Mouse (Mus musculus) MEL (cell line): ENCODE data around the gene Szrd1. TPM values are rescaled to one million over a fixed set of nuclear protein-coding genes. Genes with fewer than 3 reads are reported as not detected.
"Not testable (repeated sequence)": the region's sequence is repeated elsewhere in the genome, so short reads cannot be mapped to it uniquely, and the experiment has no call there.

Experiments used
- DNase-seq: peaks from one replicate; pipeline ENCODE4 v3.0.0; 2011; ENCODE audit warnings: low read depth, low spot score
- H3K27ac ChIP-seq: 2 replicates; pipeline ENCODE4 v1.5.1; 2012; ENCODE audit warnings: low read depth, mild to moderate bottlenecking, control low read depth, low read length, moderate library complexity; ENCODE audit not compliant: control insufficient read depth
- H3K27me3 ChIP-seq, 2 experiments: fragments of 150-350 bp in 1 of 2; sonication (generic) in 1 of 2; 2 replicates each; pipeline ENCODE4 v1.6.1; 2012; ENCODE audit warnings: low read length in 2 of 2, mild to moderate bottlenecking in 2 of 2, improper control_type of control experiment in 1 of 2, moderate library complexity in 1 of 2; ENCODE audit not compliant: insufficient read depth in 2 of 2, control insufficient read depth in 1 of 2
- H3K36me3 ChIP-seq, 2 experiments: 2 replicates each; pipeline ENCODE4 v1.6.1; 2012 to 2014; ENCODE audit warnings: low read length in 2 of 2, improper control_type of control experiment in 1 of 2, inconsistent platforms in 1 of 2, mild to moderate bottlenecking in 1 of 2; ENCODE audit not compliant: insufficient read depth in 2 of 2, control insufficient read depth in 1 of 2
- H3K4me1 ChIP-seq, 2 experiments: fragments of 150-350 bp in 1 of 2; sonication (generic) in 1 of 2; 2 replicates each; pipeline ENCODE4 v1.6.1; 2012; ENCODE audit warnings: low read length in 2 of 2, improper control_type of control experiment in 1 of 2, mild to moderate bottlenecking in 1 of 2; ENCODE audit not compliant: insufficient read depth in 2 of 2, control insufficient read depth in 1 of 2
- H3K4me3 ChIP-seq, 2 experiments: fragments of 150-350 bp in 1 of 2; sonication (generic) in 1 of 2; 2 replicates each; pipeline ENCODE4 v1.5.1; 2012; ENCODE audit warnings: low read depth in 2 of 2, low read length in 2 of 2, mild to moderate bottlenecking in 2 of 2, moderate library complexity in 2 of 2, control low read depth in 1 of 2, improper control_type of control experiment in 1 of 2; ENCODE audit not compliant: control insufficient read depth in 1 of 2, insufficient read depth in 1 of 2
- H3K79me2 ChIP-seq: 2 replicates; pipeline ENCODE4 v1.6.1; 2012; ENCODE audit warnings: mild to moderate bottlenecking, low read length, moderate library complexity; ENCODE audit not compliant: control insufficient read depth, poor library complexity, insufficient read depth
- H3K9ac ChIP-seq: 2 replicates; pipeline ENCODE4 v1.6.1; 2012; ENCODE audit warnings: low read depth, mild to moderate bottlenecking, control low read depth, low read length, moderate library complexity; ENCODE audit not compliant: control insufficient read depth, poor library complexity, severe bottlenecking
- H3K9me3 ChIP-seq: fragments of 150-350 bp; sonication (generic); replicated peaks from 2 replicates; pipeline ENCODE4 v1.6.1; 2012; ENCODE audit warnings: mild to moderate bottlenecking, low read length, improper control_type of control experiment, moderate library complexity; ENCODE audit not compliant: insufficient read depth
- BHLHE40 ChIP-seq: IDR thresholded peaks from 2 replicates; pipeline ENCODE4 v1.6.1; 2012; ENCODE audit warnings: low read depth, mild to moderate bottlenecking, inconsistent platforms, low read length, improper control_type of control experiment, borderline replicate concordance
- CHD1 ChIP-seq: IDR thresholded peaks from 2 replicates; pipeline ENCODE4 v1.6.1; 2012; ENCODE audit warnings: low read depth, mild to moderate bottlenecking, inconsistent platforms, low read length, improper control_type of control experiment
- CHD2 ChIP-seq: IDR thresholded peaks from 2 replicates; pipeline ENCODE4 v1.6.1; 2011; ENCODE audit warnings: low read length, improper control_type of control experiment
- CTCF ChIP-seq, 3 experiments: IDR thresholded peaks in 2 of 3; conservative IDR thresholded peaks in 1 of 3; 2 replicates each; pipeline ENCODE4 v1.5.1; 2011 to 2012; ENCODE audit warnings: low read length in 3 of 3, low read depth in 2 of 3, mild to moderate bottlenecking in 2 of 3, improper control_type of control experiment in 1 of 3, inconsistent platforms in 1 of 3, mixed read lengths in 1 of 3, moderate library complexity in 1 of 3; ENCODE audit not compliant: control insufficient read depth in 1 of 3, insufficient read depth in 1 of 3, poor library complexity in 1 of 3, severe bottlenecking in 1 of 3
- E2F4 ChIP-seq: IDR thresholded peaks from 2 replicates; pipeline ENCODE4 v1.6.1; 2011; ENCODE audit warnings: low read depth, low read length, improper control_type of control experiment, borderline replicate concordance
- ELF1 ChIP-seq: IDR thresholded peaks from 2 replicates; pipeline ENCODE4 v1.6.1; 2014; ENCODE audit warnings: low read depth, mild to moderate bottlenecking, inconsistent platforms, low read length, improper control_type of control experiment, moderate library complexity
- ETS1 ChIP-seq: IDR thresholded peaks from 2 replicates; pipeline ENCODE4 v1.6.1; 2012; ENCODE audit warnings: low read depth, mild to moderate bottlenecking, inconsistent platforms, low read length, improper control_type of control experiment, moderate library complexity
- GABPA ChIP-seq: IDR thresholded peaks from 2 replicates; pipeline ENCODE4 v1.6.1; 2012; ENCODE audit warnings: low read depth, mild to moderate bottlenecking, inconsistent platforms, low read length, improper control_type of control experiment, moderate library complexity
- GATA1 ChIP-seq: IDR thresholded peaks from 2 replicates; pipeline ENCODE4 v1.6.1; 2011; ENCODE audit warnings: low read depth, low read length, improper control_type of control experiment
- HCFC1 ChIP-seq: IDR thresholded peaks from 2 replicates; pipeline ENCODE4 v1.6.1; 2012; ENCODE audit warnings: low read depth, mild to moderate bottlenecking, inconsistent platforms, low read length, improper control_type of control experiment, moderate library complexity
- JUND ChIP-seq: IDR thresholded peaks from 2 replicates; pipeline ENCODE4 v1.6.1; 2011; ENCODE audit warnings: low read depth, mild to moderate bottlenecking, improper control_type of control experiment, low read length
- KAT2A ChIP-seq: conservative IDR thresholded peaks from 2 replicates; pipeline ENCODE4 v1.6.1; 2012; ENCODE audit warnings: low read depth, low read length, improper control_type of control experiment, inconsistent platforms
- MAX ChIP-seq: IDR thresholded peaks from 2 replicates; pipeline ENCODE4 v1.6.1; 2011; ENCODE audit warnings: low read length, improper control_type of control experiment
- MAZ ChIP-seq: IDR thresholded peaks from 2 replicates; pipeline ENCODE4 v1.6.1; 2012; ENCODE audit warnings: low read depth, mild to moderate bottlenecking, inconsistent platforms, low read length, improper control_type of control experiment
- MEF2A ChIP-seq: IDR thresholded peaks from 2 replicates; pipeline ENCODE4 v1.6.1; 2014; ENCODE audit warnings: low read depth, mild to moderate bottlenecking, inconsistent platforms, low read length, improper control_type of control experiment; ENCODE audit not compliant: poor library complexity, insufficient replicate concordance, severe bottlenecking; ENCODE audit errors: extremely low read depth
- MYB ChIP-seq: IDR thresholded peaks from 2 replicates; pipeline ENCODE4 v1.6.1; 2011; ENCODE audit warnings: mild to moderate bottlenecking, low read depth, low read length, improper control_type of control experiment
- MYC ChIP-seq: IDR thresholded peaks from 2 replicates; pipeline ENCODE4 v1.6.1; 2011; ENCODE audit warnings: low read depth, mild to moderate bottlenecking, low read length, improper control_type of control experiment, moderate library complexity
- NELFE ChIP-seq: IDR thresholded peaks from 2 replicates; pipeline ENCODE4 v1.6.1; 2011; ENCODE audit warnings: low read depth, low read length, improper control_type of control experiment
- NRF1 ChIP-seq: IDR thresholded peaks from 2 replicates; pipeline ENCODE4 v1.6.1; 2014; ENCODE audit warnings: low read depth, mild to moderate bottlenecking, inconsistent platforms, low read length, improper control_type of control experiment, moderate library complexity; ENCODE audit not compliant: poor library complexity, insufficient read depth, severe bottlenecking
- POLR2AphosphoS2 ChIP-seq: IDR thresholded peaks from 2 replicates; pipeline ENCODE4 v1.6.1; 2011; ENCODE audit warnings: low read length, improper control_type of control experiment
- RAD21 ChIP-seq: IDR thresholded peaks from 2 replicates; pipeline ENCODE4 v1.6.1; 2011; ENCODE audit warnings: mild to moderate bottlenecking, low read depth, low read length, improper control_type of control experiment
- RCOR1 ChIP-seq: IDR thresholded peaks from 2 replicates; pipeline ENCODE4 v1.6.1; 2012; ENCODE audit warnings: low read depth, mild to moderate bottlenecking, inconsistent platforms, low read length, improper control_type of control experiment
- SIN3A ChIP-seq: IDR thresholded peaks from 2 replicates; pipeline ENCODE4 v1.6.1; 2012; ENCODE audit warnings: low read length, improper control_type of control experiment, inconsistent platforms
- SMC3 ChIP-seq: IDR thresholded peaks from 2 replicates; pipeline ENCODE4 v1.6.1; 2011; ENCODE audit warnings: low read depth, low read length, improper control_type of control experiment
- TAL1 ChIP-seq: IDR thresholded peaks from 2 replicates; pipeline ENCODE4 v1.6.1; 2012; ENCODE audit warnings: mild to moderate bottlenecking, inconsistent platforms, low read length, moderate library complexity, mixed read lengths
- TCF12 ChIP-seq: IDR thresholded peaks from 2 replicates; pipeline ENCODE4 v1.6.1; 2014; ENCODE audit warnings: low read depth, mild to moderate bottlenecking, inconsistent platforms, low read length, improper control_type of control experiment, moderate library complexity
- UBTF ChIP-seq: IDR thresholded peaks from 2 replicates; pipeline ENCODE4 v1.6.1; 2012; ENCODE audit warnings: low read depth, mild to moderate bottlenecking, inconsistent platforms, low read length, improper control_type of control experiment, moderate library complexity, borderline replicate concordance; ENCODE audit not compliant: insufficient read depth
- USF1 ChIP-seq: IDR thresholded peaks from 2 replicates; pipeline ENCODE4 v1.6.1; 2014; ENCODE audit warnings: low read depth, mild to moderate bottlenecking, inconsistent platforms, low read length, improper control_type of control experiment, moderate library complexity
- ZC3H11A ChIP-seq: IDR thresholded peaks from 2 replicates; pipeline ENCODE4 v1.6.1; 2012; ENCODE audit warnings: low read depth, mild to moderate bottlenecking, inconsistent platforms, low read length, improper control_type of control experiment
- ZKSCAN1 ChIP-seq: IDR thresholded peaks from 2 replicates; pipeline ENCODE4 v1.6.1; 2012; ENCODE audit warnings: low read depth, mild to moderate bottlenecking, inconsistent platforms, low read length, improper control_type of control experiment, moderate library complexity
- ZMIZ1 ChIP-seq: IDR thresholded peaks from 2 replicates; pipeline ENCODE4 v1.6.1; 2012; ENCODE audit warnings: low read depth, mild to moderate bottlenecking, inconsistent platforms, low read length, improper control_type of control experiment, moderate library complexity
- polyA plus RNA-seq, 2 experiments: library from polyadenylated mRNA; stranded (reverse) in 1 of 2; unstranded in 1 of 2; fragments of >175 nt in 1 of 2; fragments of >200 nt in 1 of 2; gene quantifications; 2 replicates each; pipeline versions ENCODE4 v1.2.1 to v1.2.4; 2012; ENCODE audit warnings: low replicate concordance in 2 of 2, low read depth in 1 of 2; ENCODE audit not compliant: insufficient read length in 2 of 2, insufficient read depth in 1 of 2, missing spikeins in 1 of 2
- total RNA-seq: library from RNA; depleted of rRNA; stranded (reverse); fragments of 300-350 nt; gene quantifications from 2 replicates; pipeline ENCODE4 v1.2.3, GENCODE M21; 2012

Gene Szrd1
- total and polyA plus RNA-seq, 3 experiments, result 63.0 to 137 TPM; not detected in 1

- not testable (repeated sequence) for H3K9me3 ChIP-seq, H3K27ac ChIP-seq, DNase-seq, H3K9ac ChIP-seq, H3K4me3 ChIP-seq, H3K27me3 ChIP-seq
- Histone ChIP-seq H3K36me3 (peaks cover 0 to 12% of the 10 kb centered on the region in 2 experiments; a peak in 2 of 4 replicates), H3K79me2 (peaks cover 22% of the 10 kb centered on the region), H3K4me1 (peaks cover 2 to 22% of the 10 kb centered on the region in 2 experiments; a peak in 3 of 4 replicates)
- TF ChIP-seq ZKSCAN1, result peak; percentile 88
These were observed 5.5 kb upstream of the Szrd1 start for GRCm38 (mm10) chr4:141145124-141145523.

GRCm38 (mm10) chr4:141142285-141142811, 2.8 kb upstream of the Szrd1 start:
- H3K27ac ChIP-seq, result no peak overlapping the region
- H3K79me2 ChIP-seq, result peaks cover 20% of the 10 kb centered on the region
- H3K36me3 ChIP-seq, result peaks cover 0 to 11% of the 10 kb centered on the region in 2 experiments; a peak in 2 of 4 replicates
- DNase-seq, result peak; percentile 88
- peak overlapping the region; percentile 61 for H3K9ac ChIP-seq
- H3K4me1 ChIP-seq, result peaks cover 0 to 22% of the 10 kb centered on the region in 2 experiments; a peak in 2 of 4 replicates
- no peaks in the 10 kb centered on the region for H3K27me3 ChIP-seq
- H3K4me3 ChIP-seq, result peak overlapping the region; percentile 42 to 59
- no peaks in the 10 kb centered on the region for H3K9me3 ChIP-seq
- TF ChIP-seq MAX (peak; percentile 43; the same call in 1 of the 2 replicates), TAL1 (no peak), E2F4 (no peak), NELFE (no peak), ZC3H11A (peak; percentile 84), UBTF (no peak), MAZ (0 out of 2 replicates have a peak, but pooled peaks have one; percentile 57), SIN3A (peak; percentile 87), CHD2 (no peak), ETS1 (0 out of 2 replicates have a peak, but pooled peaks have one; percentile 29), JUND (peak; percentile 28; the same call in 1 of the 2 replicates), BHLHE40 (peak; percentile 42; the same call in 1 of the 2 replicates), GABPA (no peak), MYB (no peak), ZKSCAN1 (no peak), ZMIZ1 (no peak), MYC (no peak), SMC3 (peak; percentile 85), KAT2A (no peak), POLR2AphosphoS2 (no peak), RAD21 (peak; percentile 94), CTCF (IDR thresholded peaks at IDR 0.05 in 2 of 3, conservative IDR thresholded peaks at IDR 0.05 in 1 of 3; ENCODE audit: control insufficient read depth in 1 of 3, insufficient read depth in 1 of 3, low read depth in 2 of 3, low read length in 3 of 3, poor library complexity in 1 of 3, severe bottlenecking in 1 of 3) (peak; percentile 65 to 98 (median 94)), ELF1 (no peak), USF1 (no peak), HCFC1 (peak; percentile 53), GATA1 (no peak), CHD1 (no peak), MEF2A (no peak), TCF12 (0 out of 2 replicates have a peak, but pooled peaks have one; percentile 8), NRF1 (0 out of 2 replicates have a peak, but pooled peaks have one; percentile 9), RCOR1 (0 out of 2 replicates have a peak, but pooled peaks have one; percentile 36)
